Mouse (Mus musculus): ENCODE results near the gene Sik1. TPM values are rescaled to one million over a fixed set of nuclear protein-coding genes. Genes with fewer than 3 reads are reported as not detected.
"Not testable (repeated sequence)": the region's sequence is repeated elsewhere in the genome, so short reads cannot be mapped to it uniquely, and the experiment has no call there.

The Sik1 gene
- polyA plus RNA-seq, 1 experiment: 9.3 TPM

DNA sequence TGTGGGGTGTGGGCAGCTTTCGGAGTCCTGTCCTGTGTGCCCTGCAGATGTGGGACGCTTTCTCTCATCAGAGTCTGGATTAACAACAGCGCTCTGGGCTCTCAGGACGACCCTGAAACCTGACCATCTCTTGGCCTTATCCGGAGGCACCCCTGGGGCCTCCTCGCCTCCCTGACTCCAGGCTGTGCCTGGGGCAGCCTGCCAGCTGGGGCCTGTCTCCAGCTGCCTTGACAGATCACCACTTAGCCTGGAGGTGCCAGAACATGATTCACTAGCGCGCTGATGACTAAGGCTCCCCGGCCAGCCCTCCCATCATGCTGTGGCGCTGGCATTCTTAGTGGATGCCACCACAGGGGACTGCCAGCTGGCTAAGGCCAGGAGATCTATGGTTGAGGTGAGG lies 37.1 kb upstream of the Sik1 start:
- no peak overlapping the region for H3K4me3 ChIP-seq (ENCODE audit: insufficient read depth, poor library complexity, severe bottlenecking)
- H3K36me3 ChIP-seq (ENCODE audit: control insufficient read depth, insufficient read depth): no peaks in the 10 kb centered on the region
- TF ChIP-seq MAX (IDR thresholded peaks at IDR 0.05): peak; percentile 76
- no peak for TF ChIP-seq MYOG (IDR thresholded peaks at IDR 0.05; ENCODE audit: control insufficient read depth, extremely low read depth, insufficient read length)
- peak; percentile 86 for TF ChIP-seq FOSL1 (IDR thresholded peaks at IDR 0.05; ENCODE audit: insufficient read depth, low read length, poor library complexity, severe bottlenecking)
- peak; percentile 96 for TF ChIP-seq MYOD1 (IDR thresholded peaks at IDR 0.05; ENCODE audit: control insufficient read depth, insufficient read length, low read depth)
- no peaks in the 10 kb centered on the region for H3K79me2 ChIP-seq (ENCODE audit: control insufficient read depth, insufficient read depth)
- H3K79me3 ChIP-seq (ENCODE audit: low read depth): no peaks in the 10 kb centered on the region
- H3ac ChIP-seq (ENCODE audit: control insufficient read depth, insufficient read length, low read depth): no peak overlapping the region
- no peaks in the 10 kb centered on the region for H3K27me3 ChIP-seq (ENCODE audit: control insufficient read depth, insufficient read depth, insufficient read length)

DNA sequence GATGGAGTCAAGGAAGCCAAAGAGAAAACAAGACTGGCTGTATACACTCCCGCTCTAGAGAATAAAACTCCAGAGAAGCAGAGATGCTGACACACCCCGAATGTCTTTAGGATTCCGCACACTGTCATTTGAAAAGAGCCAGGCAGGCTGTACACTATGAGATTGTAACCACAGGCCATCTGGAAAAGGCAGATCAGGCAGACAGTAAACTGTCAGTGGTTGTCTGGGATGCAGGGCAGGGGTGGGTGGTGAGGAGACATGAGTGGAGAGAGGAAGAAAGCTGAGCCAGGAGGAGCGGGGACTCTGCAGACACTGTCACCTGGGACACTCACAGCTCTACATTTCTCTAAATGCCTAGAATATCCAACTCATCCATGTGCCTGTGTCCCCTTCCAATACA lies 36.3 kb upstream of the Sik1 start:
- TF ChIP-seq CTCF (IDR thresholded peaks at IDR 0.05; ENCODE audit: control insufficient read depth, insufficient read depth, insufficient read length) (no peak), CEBPB (IDR thresholded peaks at IDR 0.05; ENCODE audit: low read depth) (no peak)
- H3K4me3 ChIP-seq (ENCODE audit: insufficient read depth, poor library complexity, severe bottlenecking): no peak overlapping the region
- no peaks in the 10 kb centered on the region for H3K79me3 ChIP-seq (ENCODE audit: low read depth)
- no peaks in the 10 kb centered on the region for H3K79me2 ChIP-seq (ENCODE audit: control insufficient read depth, insufficient read depth)
- H3ac ChIP-seq (ENCODE audit: control insufficient read depth, insufficient read length, low read depth): peak overlapping the region; percentile 19
- no peaks in the 10 kb centered on the region for H3K36me3 ChIP-seq (ENCODE audit: control insufficient read depth, insufficient read depth)
- H3K27me3 ChIP-seq (ENCODE audit: control insufficient read depth, insufficient read depth, insufficient read length): no peaks in the 10 kb centered on the region

DNA sequence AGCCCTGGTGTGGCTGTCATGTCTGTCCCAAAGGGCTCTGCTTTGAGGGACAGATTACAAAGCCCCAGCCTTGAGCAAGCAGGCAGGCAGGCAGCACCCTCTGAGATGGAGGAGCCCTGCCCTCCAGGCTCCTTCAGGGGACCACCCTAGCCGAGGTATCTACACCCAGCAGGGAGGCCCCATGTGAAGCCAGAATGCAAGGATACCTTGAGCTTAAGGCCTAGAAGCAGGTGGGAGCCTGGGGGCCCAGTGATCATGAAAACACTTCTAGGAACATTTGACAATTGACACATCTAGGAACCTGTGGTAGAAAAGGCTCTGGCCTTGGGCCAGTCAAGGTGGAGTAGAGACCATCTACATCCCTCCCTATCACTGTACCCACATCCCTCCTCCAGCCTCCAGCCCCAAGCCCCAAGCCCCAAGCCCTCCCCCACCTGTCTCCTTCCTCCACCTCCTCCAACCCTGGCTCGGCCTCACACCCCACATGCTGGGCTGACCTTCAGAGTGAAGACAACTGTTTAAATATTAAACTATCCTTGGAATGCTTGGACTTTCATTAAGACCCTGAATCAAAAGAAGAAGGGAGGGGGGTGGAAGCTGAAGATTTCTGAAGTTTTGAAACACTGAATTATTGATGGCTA lies 34.8 kb upstream of the Sik1 start:
- H3K79me2 ChIP-seq (ENCODE audit: control insufficient read depth, insufficient read depth): no peaks in the 10 kb centered on the region
- H3K36me3 ChIP-seq (ENCODE audit: control insufficient read depth, insufficient read depth): no peaks in the 10 kb centered on the region
- TF ChIP-seq USF1 (IDR thresholded peaks at IDR 0.05; ENCODE audit: low read depth) (no peak), FOSL1 (IDR thresholded peaks at IDR 0.05; ENCODE audit: insufficient read depth, low read length, poor library complexity, severe bottlenecking) (no peak), CTCF (IDR thresholded peaks at IDR 0.05; ENCODE audit: control insufficient read depth, insufficient read depth, insufficient read length) (no peak), MAX (IDR thresholded peaks at IDR 0.05) (no peak), CEBPB (IDR thresholded peaks at IDR 0.05; ENCODE audit: low read depth) (no peak)
- no peak overlapping the region for H3K4me3 ChIP-seq (ENCODE audit: insufficient read depth, poor library complexity, severe bottlenecking)
- no peaks in the 10 kb centered on the region for H3K27me3 ChIP-seq (ENCODE audit: control insufficient read depth, insufficient read depth, insufficient read length)
- H3ac ChIP-seq (ENCODE audit: control insufficient read depth, insufficient read length, low read depth): no peak overlapping the region
- H3K79me3 ChIP-seq (ENCODE audit: low read depth): no peaks in the 10 kb centered on the region

DNA sequence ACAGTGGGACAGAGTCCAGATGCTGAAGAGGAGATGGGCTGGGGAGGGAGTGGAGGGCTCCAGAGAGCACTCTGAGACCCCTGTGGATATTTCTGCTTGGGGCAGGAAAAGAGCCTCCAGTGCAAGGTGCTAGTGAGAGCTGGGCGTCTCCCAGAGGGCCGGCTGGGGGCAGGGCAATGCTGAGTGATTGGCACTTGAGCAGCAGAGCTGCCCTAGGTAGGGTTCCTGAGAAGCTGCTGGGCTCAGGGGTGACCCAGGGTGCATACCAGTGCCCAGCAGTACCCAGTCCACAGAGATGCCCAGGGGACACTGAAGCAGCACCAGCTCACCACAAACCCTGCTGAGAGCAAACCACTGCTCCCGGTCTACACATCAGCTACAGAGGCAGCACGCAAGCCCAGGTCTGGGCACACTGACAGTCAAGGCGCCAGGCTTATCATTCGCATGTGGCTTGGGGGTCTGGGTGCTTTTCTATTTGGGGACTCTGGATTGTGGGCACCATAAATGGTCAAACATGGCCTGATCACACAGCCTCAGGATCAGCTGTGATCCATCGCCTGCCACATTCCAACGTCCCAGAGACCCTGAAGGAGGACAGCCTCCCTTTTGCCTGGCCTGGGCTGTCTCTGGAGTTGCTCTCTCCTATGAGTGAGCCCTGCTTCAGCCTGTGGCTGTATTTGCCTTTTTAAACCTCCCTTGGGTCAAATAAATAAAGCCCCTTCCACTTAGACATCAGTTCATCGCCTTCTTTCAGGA lies 34.0 kb upstream of the Sik1 start:
- H3ac ChIP-seq (ENCODE audit: control insufficient read depth, insufficient read length, low read depth): no peak overlapping the region
- no peaks in the 10 kb centered on the region for H3K27me3 ChIP-seq (ENCODE audit: control insufficient read depth, insufficient read depth, insufficient read length)
- H3K79me2 ChIP-seq (ENCODE audit: control insufficient read depth, insufficient read depth): no peaks in the 10 kb centered on the region
- no peaks in the 10 kb centered on the region for H3K36me3 ChIP-seq (ENCODE audit: control insufficient read depth, insufficient read depth)
- no peak overlapping the region for H3K4me3 ChIP-seq (ENCODE audit: insufficient read depth, poor library complexity, severe bottlenecking)
- TF ChIP-seq FOSL1 (IDR thresholded peaks at IDR 0.05; ENCODE audit: insufficient read depth, low read length, poor library complexity, severe bottlenecking) (no peak), CEBPB (IDR thresholded peaks at IDR 0.05; ENCODE audit: low read depth) (no peak), MAX (IDR thresholded peaks at IDR 0.05) (no peak), MYOD1 (IDR thresholded peaks at IDR 0.05; ENCODE audit: control insufficient read depth, insufficient read length, low read depth) (no peak), USF1 (IDR thresholded peaks at IDR 0.05; ENCODE audit: low read depth) (no peak), MYOG (IDR thresholded peaks at IDR 0.05; ENCODE audit: control insufficient read depth, extremely low read depth, insufficient read length) (no peak), CTCF (IDR thresholded peaks at IDR 0.05; ENCODE audit: control insufficient read depth, insufficient read depth, insufficient read length) (no peak)
- H3K79me3 ChIP-seq (ENCODE audit: low read depth): no peaks in the 10 kb centered on the region

DNA sequence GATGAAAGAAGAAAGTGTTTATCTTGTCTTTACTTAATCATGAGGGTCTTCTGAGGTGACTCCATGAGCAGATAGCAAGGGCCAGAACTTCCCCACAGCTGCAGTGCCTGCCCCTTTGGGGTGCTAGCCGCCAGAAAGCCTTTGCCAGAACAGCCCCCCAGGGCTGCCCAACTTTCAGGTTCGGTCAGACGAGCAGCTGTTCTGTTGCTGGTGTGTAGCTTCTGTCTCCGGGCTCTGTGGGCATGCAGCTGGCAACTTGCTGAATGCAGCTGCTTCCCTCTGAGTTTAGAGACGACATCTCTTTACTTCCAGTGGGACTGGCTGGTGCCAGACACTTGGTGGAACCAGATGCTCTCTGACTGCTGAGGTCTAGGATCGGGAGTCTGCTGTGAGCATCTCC lies 32.9 kb upstream of the Sik1 start:
- Histone ChIP-seq H3ac (ENCODE audit: control insufficient read depth, insufficient read length, low read depth) (no peak overlapping the region), H3K36me3 (ENCODE audit: control insufficient read depth, insufficient read depth) (no peaks in the 10 kb centered on the region), H3K79me2 (ENCODE audit: control insufficient read depth, insufficient read depth) (no peaks in the 10 kb centered on the region), H3K27me3 (ENCODE audit: control insufficient read depth, insufficient read depth, insufficient read length) (no peaks in the 10 kb centered on the region), H3K79me3 (ENCODE audit: low read depth) (no peaks in the 10 kb centered on the region), H3K4me3 (ENCODE audit: insufficient read depth, poor library complexity, severe bottlenecking) (no peak overlapping the region)
- no peak for TF ChIP-seq MYOG (IDR thresholded peaks at IDR 0.05; ENCODE audit: control insufficient read depth, extremely low read depth, insufficient read length)
- TF ChIP-seq MYOD1 (IDR thresholded peaks at IDR 0.05; ENCODE audit: control insufficient read depth, insufficient read length, low read depth): peak; percentile 20

DNA sequence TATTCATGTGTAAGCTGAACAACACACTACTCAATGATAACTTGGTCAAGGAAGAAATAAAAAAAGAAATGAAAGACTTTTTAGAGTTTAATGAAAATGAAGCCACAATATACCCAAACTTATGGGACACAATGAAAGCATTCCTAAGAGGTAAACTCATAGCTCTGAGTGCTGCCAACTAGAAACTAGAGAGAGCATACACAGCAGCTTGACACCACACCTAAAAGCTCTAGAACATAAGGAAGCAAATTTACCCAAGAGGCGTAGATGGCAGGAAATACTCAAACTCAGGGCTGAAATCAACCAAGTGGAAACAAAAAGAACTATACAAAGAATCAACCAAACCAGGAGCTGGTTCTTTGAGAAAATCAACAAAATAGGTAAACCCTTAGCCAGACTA lies 29.1 kb upstream of the Sik1 start:
- not testable (repeated sequence) for H3K27me3 ChIP-seq (ENCODE audit: control insufficient read depth, insufficient read depth, insufficient read length); H3ac ChIP-seq (ENCODE audit: control insufficient read depth, insufficient read length, low read depth); H3K4me3 ChIP-seq (ENCODE audit: insufficient read depth, poor library complexity, severe bottlenecking)

More for the DNA sequence above, 29.1 kb upstream of the Sik1 start:
- H3K79me2 ChIP-seq (ENCODE audit: control insufficient read depth, insufficient read depth); H3K36me3 ChIP-seq (ENCODE audit: control insufficient read depth, insufficient read depth); H3K79me3 ChIP-seq (ENCODE audit: low read depth): not testable (repeated sequence)
